Mouse (Mus musculus): Measurements from ENCODE around the gene Fth1.

The Fth1 gene

GRCm38 (mm10) chr19:9992011-9992958 is 11.9 kb downstream of the Fth1 start:
- DNase-seq (ENCODE audit: low spot score), result no peak

- peak; percentile 86 for DNase-seq (ENCODE audit: low spot score)
These were observed 12.7 kb downstream of the Fth1 start for GRCm38 (mm10) chr19:9993036-9993656.

- DNase-seq (ENCODE audit: low spot score), result no peak
These were observed 17.0 kb downstream of the Fth1 start for GRCm38 (mm10) chr19:9997204-9998062.

GRCm38 (mm10) chr19:9998063-9998416 is 17.6 kb downstream of the Fth1 start:
- DNase-seq (ENCODE audit: low spot score), result no peak

- no peak for DNase-seq (ENCODE audit: low spot score)
These were observed 18.5 kb downstream of the Fth1 start for GRCm38 (mm10) chr19:9998736-9999486.

- DNase-seq (ENCODE audit: low spot score), result no peak
These were observed 19.9 kb downstream of the Fth1 start for GRCm38 (mm10) chr19:10000330-10000729.

- no peak for DNase-seq (ENCODE audit: low spot score)
These were observed 21.0 kb downstream of the Fth1 start, which contains the start of the genes Best1 and Rab3il1 for GRCm38 (mm10) chr19:10001206-10001969. Gene Best1 (minus strand): TSS chr19:10001633. Gene Rab3il1 (plus strand): TSS chr19:10001669.

GRCm38 (mm10) chr19:10003696-10004095 is 23.3 kb downstream of the Fth1 start:
- DNase-seq (ENCODE audit: low spot score), result no peak

GRCm38 (mm10) chr19:10011408-10011807 is 31.0 kb downstream of the Fth1 start:
- no peak for DNase-seq (ENCODE audit: low spot score)

- DNase-seq (ENCODE audit: low spot score), result no peak
These were observed 32.5 kb downstream of the Fth1 start for GRCm38 (mm10) chr19:10012827-10013278.

- DNase-seq (ENCODE audit: low spot score), result no peak
These were observed 33.0 kb downstream of the Fth1 start for GRCm38 (mm10) chr19:10013348-10013747.

GRCm38 (mm10) chr19:10013913-10014312 is 33.5 kb downstream of the Fth1 start:
- DNase-seq (ENCODE audit: low spot score), result no peak

- no peak for DNase-seq (ENCODE audit: low spot score)
These were observed 34.4 kb downstream of the Fth1 start for GRCm38 (mm10) chr19:10014824-10015223.

- DNase-seq (ENCODE audit: low spot score), result no peak
These were observed 35.0 kb downstream of the Fth1 start for GRCm38 (mm10) chr19:10015442-10015841.

GRCm38 (mm10) chr19:10016151-10016550 is 35.8 kb downstream of the Fth1 start:
- no peak for DNase-seq (ENCODE audit: low spot score)

GRCm38 (mm10) chr19:10017637-10018526 is 37.5 kb downstream of the Fth1 start:
- DNase-seq (ENCODE audit: low spot score), result peak; percentile 75

- no peak for DNase-seq (ENCODE audit: low spot score)
These were observed 38.1 kb downstream of the Fth1 start for GRCm38 (mm10) chr19:10018527-10018818.

- DNase-seq (ENCODE audit: low spot score), result no peak
These were observed 38.9 kb downstream of the Fth1 start for GRCm38 (mm10) chr19:10019214-10019760.

GRCm38 (mm10) chr19:10021981-10022380 is 41.6 kb downstream of the Fth1 start:
- DNase-seq (ENCODE audit: low spot score), result no peak
